14 mouse cellular contexts compared by ENCODE assay signal in the genomic region with DNA sequence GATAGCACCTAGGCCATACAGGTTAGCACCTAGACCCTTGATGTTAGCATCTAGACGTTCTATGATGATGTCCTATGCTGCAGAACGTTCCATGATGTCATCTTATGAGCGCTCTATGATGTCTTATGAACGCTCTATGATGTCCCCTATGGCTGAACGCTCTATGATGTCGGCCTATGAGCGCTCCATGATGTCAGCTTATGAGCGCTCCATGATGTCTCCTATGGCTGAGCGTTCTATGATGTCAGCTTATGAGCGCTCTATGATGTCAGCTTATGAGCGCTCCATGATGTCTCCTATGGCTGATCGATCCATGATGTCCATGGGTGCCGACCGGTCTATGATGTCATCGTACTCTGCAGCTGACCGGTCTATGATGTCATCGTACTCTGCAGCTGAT. TPM values are rescaled to one million over a fixed set of nuclear protein-coding genes. Genes with fewer than 3 reads are reported as not detected.
DNase-seq lines count a peak whose midpoint lies in the region; ATAC-seq lines count a peak whose summit lies in the region.
"Had no signal": no experiment of that assay in that cellular context is flagged by ENCODE, and none has a peak within 500 bp of the region (broad histone marks: within the 10 kb centered on the region; RNA-seq: fewer than 3 reads in every experiment).

No protein-coding gene starts in this region.

- 97% methylated on average over 17 of the region's 17 CpGs for WGBS in hindbrain, embryonic 12.5 days
- WGBS in hindbrain, embryonic 10.5 days = 97% methylated on average over 17 of the region's 17 CpGs
- 99% methylated on average over 17 of the region's 17 CpGs for WGBS in hindbrain, embryonic 15.5 days
- 99% methylated on average over 17 of the region's 17 CpGs for WGBS in midbrain, embryonic 16.5 days

- no peaks in the 10 kb centered on the region for H3K9me3 ChIP-seq in hindbrain, embryonic 12.5 days (replicated peaks)
- no peaks in the 10 kb centered on the region for H3K9me3 ChIP-seq in hindbrain, embryonic 10.5 days
- H3K9me3 ChIP-seq in megakaryocyte, embryonic 14.5 days = peaks cover 10% of the 10 kb centered on the region
- no peaks in the 10 kb centered on the region for H3K9me3 ChIP-seq in hindbrain, embryonic 15.5 days
- no peaks in the 10 kb centered on the region for H3K9me3 ChIP-seq in midbrain, embryonic 16.5 days (replicated peaks; ENCODE audit: control insufficient read depth, low read length, poor library complexity, severe bottlenecking)
- H3K9me3 ChIP-seq: lung, embryonic 15.5 days had no signal

- H3K27me3 ChIP-seq in hindbrain, embryonic 12.5 days = no peaks in the 10 kb centered on the region
- H3K27me3 ChIP-seq in hindbrain, embryonic 10.5 days (ENCODE audit: insufficient read depth, poor library complexity, severe bottlenecking) = no peaks in the 10 kb centered on the region
- no peaks in the 10 kb centered on the region for H3K27me3 ChIP-seq in megakaryocyte, embryonic 14.5 days (replicated peaks)
- H3K27me3 ChIP-seq in hindbrain, embryonic 15.5 days = no peaks in the 10 kb centered on the region
- no peaks in the 10 kb centered on the region for H3K27me3 ChIP-seq in midbrain, embryonic 16.5 days (ENCODE audit: control insufficient read depth, insufficient read depth, low read depth, low read length)
- H3K27me3 ChIP-seq: embryonic facial prominence, embryonic 15.5 days; lung, embryonic 15.5 days had no signal

- no peak for DNase-seq in hindbrain, embryonic 10.5 days (ENCODE audit: low spot score)
- DNase-seq in c-Kit-positive CD71-positive TER-119-positive erythroid progenitor cells, embryonic 14.5 days (ENCODE audit: low spot score) = no peak
- no peak for DNase-seq in layer of hippocampus, postnatal 36 days
- DNase-seq: cerebellum, postnatal 10 days; heart, postnatal 14 days; kidney, postnatal 36 days; retina, postnatal 1 day had no signal

- H3K27ac ChIP-seq in hindbrain, embryonic 12.5 days = no peak overlapping the region
- H3K27ac ChIP-seq in hindbrain, embryonic 10.5 days = no peak overlapping the region
- H3K27ac ChIP-seq in hindbrain, embryonic 15.5 days (replicated peaks) = no peak overlapping the region
- no peak overlapping the region for H3K27ac ChIP-seq in midbrain, embryonic 16.5 days (ENCODE audit: low read length)
- H3K27ac ChIP-seq: embryonic facial prominence, embryonic 15.5 days; lung, embryonic 15.5 days had no signal

- ATAC-seq in hindbrain, embryonic 12.5 days (ENCODE audit: low FRiP score) = 0 out of 2 replicates have a peak, but pooled peaks have one; percentile 22
- ATAC-seq in megakaryocyte, adult 5-6 weeks (ENCODE audit: poor library complexity, severe bottlenecking) = no peak
- peak; percentile 65; the same call in 1 of the 2 replicates for ATAC-seq in hindbrain, embryonic 15.5 days (ENCODE audit: low FRiP score, low read depth)
- ATAC-seq in midbrain, embryonic 16.5 days = peak; percentile 45; the same call in 1 of the 2 replicates

- H3K4me1 ChIP-seq in hindbrain, embryonic 12.5 days = peaks cover 2% of the 10 kb centered on the region; the same call in 1 of the 2 replicates
- peaks cover under 1% of the 10 kb centered on the region; the same call in 1 of the 2 replicates for H3K4me1 ChIP-seq in hindbrain, embryonic 10.5 days (replicated peaks)
- peaks cover 71% of the 10 kb centered on the region for H3K4me1 ChIP-seq in megakaryocyte, embryonic 14.5 days
- H3K4me1 ChIP-seq in hindbrain, embryonic 15.5 days (replicated peaks) = peaks cover 10% of the 10 kb centered on the region
- peaks cover 14% of the 10 kb centered on the region for H3K4me1 ChIP-seq in midbrain, embryonic 16.5 days (ENCODE audit: control insufficient read depth, insufficient read depth, low read length)

- H3K4me2 ChIP-seq in hindbrain, embryonic 12.5 days (replicated peaks) = no peak overlapping the region
- H3K4me2 ChIP-seq in hindbrain, embryonic 15.5 days = no peak overlapping the region
- no peak overlapping the region for H3K4me2 ChIP-seq in midbrain, embryonic 16.5 days (ENCODE audit: low read length)
- H3K4me2 ChIP-seq: embryonic facial prominence, embryonic 15.5 days; lung, embryonic 15.5 days had no signal

- H3K36me3 ChIP-seq in hindbrain, embryonic 12.5 days = peaks cover 82% of the 10 kb centered on the region
- peaks cover 100% of the 10 kb centered on the region for H3K36me3 ChIP-seq in hindbrain, embryonic 10.5 days
- H3K36me3 ChIP-seq in megakaryocyte, embryonic 14.5 days (replicated peaks; ENCODE audit: low read length) = peaks cover 100% of the 10 kb centered on the region
- H3K36me3 ChIP-seq in hindbrain, embryonic 15.5 days = peaks cover 79% of the 10 kb centered on the region
- peaks cover 67% of the 10 kb centered on the region for H3K36me3 ChIP-seq in midbrain, embryonic 16.5 days (ENCODE audit: control insufficient read depth, insufficient read depth, low read length)

- no peak overlapping the region for H3K9ac ChIP-seq in hindbrain, embryonic 12.5 days
- no peak overlapping the region for H3K9ac ChIP-seq in hindbrain, embryonic 15.5 days
- no peak overlapping the region for H3K9ac ChIP-seq in midbrain, embryonic 16.5 days (ENCODE audit: low read depth, low read length)
- H3K9ac ChIP-seq: embryonic facial prominence, embryonic 15.5 days; lung, embryonic 15.5 days had no signal

- no peak overlapping the region for H3K4me3 ChIP-seq in hindbrain, embryonic 12.5 days
- no peak overlapping the region for H3K4me3 ChIP-seq in hindbrain, embryonic 10.5 days
- peak overlapping the region; percentile 7 for H3K4me3 ChIP-seq in megakaryocyte, embryonic 14.5 days (replicated peaks)
- H3K4me3 ChIP-seq in hindbrain, embryonic 15.5 days = no peak overlapping the region
- H3K4me3 ChIP-seq in midbrain, embryonic 16.5 days (ENCODE audit: low read depth, low read length) = no peak overlapping the region
- H3K4me3 ChIP-seq: embryonic facial prominence, embryonic 15.5 days; lung, embryonic 15.5 days had no signal

RNA-seq across cellular contexts. Expression of a gene that starts 10.0 kb away (rescaled TPM):
- 159 and 162 TPM in 2 replicates for polyA plus RNA-seq in hindbrain, embryonic 12.5 days (2016; fragmentation: Nextera tagmentation; extraction: Ambion mirVana)
- polyA plus RNA-seq in hindbrain, embryonic 10.5 days (2016; fragmentation: Nextera tagmentation; extraction: Ambion mirVana) = 102 and 114 TPM in 2 replicates
- polyA plus RNA-seq in megakaryocyte, embryonic 14.5 days (2012; ENCODE audit: insufficient read depth, low replicate concordance) = 31.9 and 42.5 TPM in 2 replicates
- 271 and 279 TPM in 2 replicates for total RNA-seq in megakaryocyte, adult 5-6 weeks (2015)
- total RNA-seq in megakaryocyte, adult 5-6 weeks (2017) = 160 and 200 TPM in 2 replicates
- polyA plus RNA-seq in hindbrain, embryonic 15.5 days (2015; fragmentation: Nextera tagmentation; extraction: Ambion mirVana) = 110 and 114 TPM in 2 replicates
- 98.4 and 115 TPM in 2 replicates for polyA plus RNA-seq in midbrain, embryonic 16.5 days (2015; fragmentation: Nextera tagmentation; extraction: Ambion mirVana)
- total RNA-seq in layer of hippocampus, postnatal 36 days (2021) = 100 to 1,000 TPM; 241 to 252 TPM

RNA-seq across cellular contexts. Expression of a gene that starts 10.5 kb away (rescaled TPM):
- 85.2 and 88.1 TPM in 2 replicates for polyA plus RNA-seq in hindbrain, embryonic 12.5 days (2016; fragmentation: Nextera tagmentation; extraction: Ambion mirVana)
- polyA plus RNA-seq in hindbrain, embryonic 10.5 days (2016; fragmentation: Nextera tagmentation; extraction: Ambion mirVana) = 112 and 158 TPM in 2 replicates
- 26.0 and 173 TPM in 2 replicates for polyA plus RNA-seq in megakaryocyte, embryonic 14.5 days (2012; ENCODE audit: insufficient read depth, low replicate concordance)
- 59.0 and 62.7 TPM in 2 replicates for total RNA-seq in megakaryocyte, adult 5-6 weeks (2015)
- total RNA-seq in megakaryocyte, adult 5-6 weeks (2017) = 98.1 and 115 TPM in 2 replicates
- polyA plus RNA-seq in hindbrain, embryonic 15.5 days (2015; fragmentation: Nextera tagmentation; extraction: Ambion mirVana) = 56.7 and 59.1 TPM in 2 replicates
- polyA plus RNA-seq in midbrain, embryonic 16.5 days (2015; fragmentation: Nextera tagmentation; extraction: Ambion mirVana) = 55.2 and 62.5 TPM in 2 replicates
- 10 to 100 TPM; 44.4 to 46.0 TPM for total RNA-seq in layer of hippocampus, postnatal 36 days (2021)

RNA-seq across cellular contexts. Expression of a gene that starts 31.3 kb away (rescaled TPM):
- 28.9 and 31.0 TPM in 2 replicates for polyA plus RNA-seq in hindbrain, embryonic 12.5 days (2016; fragmentation: Nextera tagmentation; extraction: Ambion mirVana)
- polyA plus RNA-seq in hindbrain, embryonic 10.5 days (2016; fragmentation: Nextera tagmentation; extraction: Ambion mirVana) = 32.9 and 34.6 TPM in 2 replicates
- 4.6 and 11.1 TPM in 2 replicates for polyA plus RNA-seq in megakaryocyte, embryonic 14.5 days (2012; ENCODE audit: insufficient read depth, low replicate concordance)
- total RNA-seq in megakaryocyte, adult 5-6 weeks (2015) = 17.8 and 32.6 TPM in 2 replicates
- 23.5 and 50.1 TPM in 2 replicates for total RNA-seq in megakaryocyte, adult 5-6 weeks (2017)
- 19.7 and 21.1 TPM in 2 replicates for polyA plus RNA-seq in hindbrain, embryonic 15.5 days (2015; fragmentation: Nextera tagmentation; extraction: Ambion mirVana)
- 19.2 and 20.4 TPM in 2 replicates for polyA plus RNA-seq in midbrain, embryonic 16.5 days (2015; fragmentation: Nextera tagmentation; extraction: Ambion mirVana)
- total RNA-seq in layer of hippocampus, postnatal 36 days (2021) = 10 to 100 TPM; 22.2 to 27.2 TPM

RNA-seq across cellular contexts. Expression of a gene that starts 38.5 kb away (rescaled TPM):
- 4.9 and 6.2 TPM in 2 replicates for polyA plus RNA-seq in hindbrain, embryonic 12.5 days (2016; fragmentation: Nextera tagmentation; extraction: Ambion mirVana)
- polyA plus RNA-seq in hindbrain, embryonic 10.5 days (2016; fragmentation: Nextera tagmentation; extraction: Ambion mirVana) = 3.2 and 4.5 TPM in 2 replicates
- 0.92 and 3.9 TPM in 2 replicates for polyA plus RNA-seq in megakaryocyte, embryonic 14.5 days (2012; ENCODE audit: insufficient read depth, low replicate concordance)
- 2.3 and 2.7 TPM in 2 replicates for total RNA-seq in megakaryocyte, adult 5-6 weeks (2015)
- 5.0 and 6.8 TPM in 2 replicates for total RNA-seq in megakaryocyte, adult 5-6 weeks (2017)
- 5.6 and 5.8 TPM in 2 replicates for polyA plus RNA-seq in hindbrain, embryonic 15.5 days (2015; fragmentation: Nextera tagmentation; extraction: Ambion mirVana)
- polyA plus RNA-seq in midbrain, embryonic 16.5 days (2015; fragmentation: Nextera tagmentation; extraction: Ambion mirVana) = 6.9 and 7.3 TPM in 2 replicates
- 10 to 100 TPM; 10.3 to 10.8 TPM for total RNA-seq in layer of hippocampus, postnatal 36 days (2021)

RNA-seq across cellular contexts. Expression of a gene that starts 59.7 kb away (rescaled TPM):
- 46.6 and 48.7 TPM in 2 replicates for polyA plus RNA-seq in hindbrain, embryonic 12.5 days (2016; fragmentation: Nextera tagmentation; extraction: Ambion mirVana)
- polyA plus RNA-seq in hindbrain, embryonic 10.5 days (2016; fragmentation: Nextera tagmentation; extraction: Ambion mirVana) = 37.6 and 45.9 TPM in 2 replicates
- polyA plus RNA-seq in megakaryocyte, embryonic 14.5 days (2012; ENCODE audit: insufficient read depth, low replicate concordance) = 2.6 TPM in 1 of 2 replicates, not detected in the other
- total RNA-seq in megakaryocyte, adult 5-6 weeks (2015) = 102 and 112 TPM in 2 replicates
- 83.4 and 89.7 TPM in 2 replicates for total RNA-seq in megakaryocyte, adult 5-6 weeks (2017)
- polyA plus RNA-seq in hindbrain, embryonic 15.5 days (2015; fragmentation: Nextera tagmentation; extraction: Ambion mirVana) = 99.3 and 105 TPM in 2 replicates
- polyA plus RNA-seq in midbrain, embryonic 16.5 days (2015; fragmentation: Nextera tagmentation; extraction: Ambion mirVana) = 95.1 and 106 TPM in 2 replicates
- 100 to 1,000 TPM; 115 to 124 TPM for total RNA-seq in layer of hippocampus, postnatal 36 days (2021)
